Mouse (Mus musculus) left cerebral cortex, adult 18-20 months (tissue): Measurements from ENCODE around the gene Ebi3. TPM values are rescaled to one million over a fixed set of nuclear protein-coding genes. Genes with fewer than 3 reads are reported as not detected.

Experiments
- DNase-seq, 2 experiments: peaks; one replicate each; pipeline ENCODE4 v3.0.0; 2021 to 2022; ENCODE audit warnings: low spot score in 2 of 2, mixed read lengths in 1 of 2
- total RNA-seq, 2 experiments: library from RNA; stranded (reverse); gene quantifications; 2 replicates each; pipeline ENCODE4 v1.2.3; 2021

Ebi3 gene
- total RNA-seq, 2 experiments from 2014 or later, result 1.3 to 1.8 TPM

DNA sequence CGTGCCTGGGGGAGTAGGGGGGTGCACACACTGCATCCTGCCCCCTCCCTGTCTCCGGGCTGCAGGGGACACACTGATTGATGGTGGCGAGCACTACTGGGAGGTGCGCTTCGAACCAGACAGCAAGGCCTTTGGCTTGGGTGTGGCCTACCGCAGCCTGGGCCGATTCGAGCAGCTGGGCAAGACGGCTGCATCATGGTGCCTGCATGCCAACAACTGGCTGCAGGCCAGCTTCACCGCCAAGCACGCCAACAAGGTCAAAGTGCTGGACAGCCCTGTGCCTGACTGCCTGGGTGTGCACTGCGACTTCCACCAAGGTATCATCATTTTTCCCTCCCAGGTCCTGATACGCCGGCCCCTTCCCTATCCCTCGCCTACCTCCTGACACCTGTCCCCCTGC, 43.6 kb downstream of the Ebi3 start:
- DNase-seq, result no peak

DNA sequence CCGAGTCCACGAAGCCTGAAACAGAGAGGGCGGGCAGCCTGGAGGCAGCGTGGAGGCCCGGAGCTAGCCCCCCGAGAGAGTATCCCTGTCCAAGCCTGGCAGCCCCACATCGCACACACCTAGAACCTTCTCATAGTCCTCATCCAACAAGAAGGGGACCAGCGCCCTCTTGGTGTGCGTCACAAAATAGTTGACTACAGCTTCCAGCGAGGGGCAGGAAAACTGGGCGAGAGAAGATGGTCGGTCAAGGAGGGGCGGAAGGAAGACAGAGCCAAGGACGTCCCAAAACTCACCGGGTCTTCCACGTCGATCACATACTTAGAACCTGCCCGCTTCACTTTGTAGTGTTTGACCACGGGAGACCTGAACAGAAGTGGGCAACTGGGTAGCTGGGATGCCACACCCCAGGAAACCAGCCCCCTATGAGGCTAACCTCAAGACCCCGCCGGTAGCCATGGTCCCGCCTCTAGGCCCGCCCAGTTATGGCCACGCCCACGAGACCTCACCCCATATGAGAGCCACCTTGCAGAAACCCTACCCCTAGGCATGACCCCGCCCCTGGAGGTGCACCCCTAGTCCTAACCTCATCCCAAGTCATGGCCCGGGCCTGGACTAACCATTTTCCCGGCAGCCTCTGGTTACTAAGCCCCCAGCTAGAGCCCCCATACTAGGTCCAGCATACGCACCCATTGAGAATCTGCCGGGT, 47.5 kb downstream of the Ebi3 start:
- DNase-seq, result no peak

DNA sequence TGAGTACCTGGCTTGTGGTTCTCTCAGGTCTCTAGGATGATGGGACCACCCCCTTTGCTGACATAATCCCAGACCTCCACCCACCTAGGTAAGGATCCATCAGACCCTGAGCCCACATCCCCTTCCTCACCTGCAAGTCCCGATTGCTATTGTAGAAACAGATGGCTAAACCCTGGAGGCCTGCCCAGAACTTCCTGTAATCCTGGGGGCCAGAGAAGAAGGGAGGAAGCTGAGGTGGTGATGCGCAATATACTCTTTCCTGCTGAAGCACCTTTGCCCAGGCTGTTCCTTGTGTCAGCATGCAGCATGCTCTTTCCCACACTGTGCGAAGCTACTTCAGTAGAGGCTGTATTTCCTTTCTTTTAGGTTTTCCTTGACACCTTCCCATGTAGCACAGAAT, 50.6 kb downstream of the Ebi3 start:
- no peak for DNase-seq

DNA sequence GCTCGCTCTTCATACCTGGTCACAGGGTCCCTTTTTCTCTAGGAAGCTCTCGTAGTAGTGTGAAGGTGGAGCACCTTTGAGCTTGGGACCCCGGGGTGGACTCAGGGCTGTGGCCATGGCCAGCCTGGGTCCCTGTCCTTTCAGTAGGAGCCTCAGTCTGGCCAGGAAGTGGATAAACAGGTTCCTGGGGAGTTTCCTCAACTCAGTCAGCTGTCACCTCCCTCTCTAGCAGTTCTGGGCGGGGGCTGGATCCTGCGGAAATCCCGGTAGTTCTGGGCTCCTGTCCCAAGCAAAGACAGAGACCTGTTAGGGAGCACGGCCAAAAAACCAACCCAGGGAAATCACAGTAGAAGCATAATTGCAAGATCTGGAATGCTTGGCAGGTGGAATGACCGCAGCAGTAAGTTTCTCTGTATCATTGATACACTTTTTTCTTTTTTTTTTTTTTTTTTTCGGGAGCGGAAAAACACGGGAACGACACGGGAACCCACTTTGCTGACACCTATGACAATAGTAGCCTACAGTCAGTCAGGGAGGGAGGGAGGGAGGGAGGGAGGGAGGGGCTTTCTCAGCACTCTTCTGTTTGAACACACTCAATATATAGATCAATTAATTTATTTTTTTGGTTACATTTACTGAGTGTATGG, 53.1 kb downstream of the Ebi3 start, which contains the start of the genes Stap2 and Mpnd:
Stap2 (minus strand) TSS at position 170 of the 647 bp plus-strand sequence.
Mpnd (plus strand) TSS at position 297 of the 647 bp plus-strand sequence.
- DNase-seq, result no peak

Other genes starting within 250 kb of the Ebi3 start
- gene Pot1b, start 240.0 kb upstream of the Ebi3 start, total RNA-seq, result 1 to 10 TPM; 5.4 to 5.9 TPM
- under 1 TPM in 1 of 2 experiments, not detected in 1; 0.09 TPM for gene Adgre4, start 202.7 kb upstream of the Ebi3 start, total RNA-seq
- 1 to 10 TPM; 5.5 to 6.2 TPM for gene Zfp119a, start 73.7 kb upstream of the Ebi3 start, total RNA-seq
- 1 to 10 TPM; 6.1 to 8.8 TPM for gene Zfp959, start 60.5 kb upstream of the Ebi3 start, total RNA-seq
- 1 to 10 TPM; 3.3 to 4.2 TPM for gene Zfp119b, start 3.1 kb upstream of the Ebi3 start, total RNA-seq
- 10 to 100 TPM; 15.0 to 15.2 TPM for gene Yju2, start 6.5 kb downstream of the Ebi3 start, total RNA-seq
- 10 to 100 TPM; 39.2 to 41.0 TPM for gene Shd, start 17.8 kb downstream of the Ebi3 start, total RNA-seq
- 10 to 100 TPM; 81.3 to 86.5 TPM for gene Fsd1, start 33.9 kb downstream of the Ebi3 start, total RNA-seq
- 1 to 10 TPM; 1.9 to 2.8 TPM for gene Stap2, start 52.9 kb downstream of the Ebi3 start, total RNA-seq
- gene Mpnd, start 53.1 kb downstream of the Ebi3 start, total RNA-seq, result 10 to 100 TPM; 85.0 to 94.3 TPM
- 10 to 100 TPM; 36.4 to 39.3 TPM for gene Sh3gl1, start 84.0 kb downstream of the Ebi3 start, total RNA-seq
- 1 to 10 TPM; 1.9 to 2.7 TPM for gene Chaf1a, start 87.8 kb downstream of the Ebi3 start, total RNA-seq
- gene Ubxn6, start 122.4 kb downstream of the Ebi3 start, total RNA-seq, result 10 to 100 TPM; 84.1 to 97.8 TPM
- 10 to 100 TPM; 90.6 to 95.8 TPM for gene Hdgfl2, start 127.0 kb downstream of the Ebi3 start, total RNA-seq
- gene Plin4, start 157.2 kb downstream of the Ebi3 start, total RNA-seq, result 1 to 10 TPM; 2.6 to 3.4 TPM
- gene Plin5, start 165.0 kb downstream of the Ebi3 start, total RNA-seq, result under 1 TPM; 0.37 to 0.60 TPM
- 1 to 10 TPM; 1.8 to 3.6 TPM for gene Lrg1, start 169.4 kb downstream of the Ebi3 start, total RNA-seq
- 100 to 1,000 TPM; 116 to 117 TPM for gene Sema6b, start 187.7 kb downstream of the Ebi3 start, total RNA-seq
- 1 to 10 TPM; 6.8 to 7.9 TPM for gene Tnfaip8l1, start 209.8 kb downstream of the Ebi3 start, total RNA-seq
- gene Mydgf, start 231.3 kb downstream of the Ebi3 start, total RNA-seq, result 10 to 100 TPM; 38.8 to 40.9 TPM